Mouse (Mus musculus): ENCODE results near the gene Efnb3. TPM values are rescaled to one million over a fixed set of nuclear protein-coding genes. Genes with fewer than 3 reads are reported as not detected.
A peak's percentile ranks its signal among the peaks of the same experiment; 100 is the strongest.

Gene Efnb3
- polyA plus RNA-seq, 1 experiment from 2014 or later: 114 TPM

GRCm38 (mm10) chr11:69599436-69599835 lies 39.4 kb upstream of the Efnb3 start:
- H3K4me3 ChIP-seq: no peak overlapping the region
- 14% methylated on average over 9 of the region's 9 CpGs for WGBS
- H3K4me1 ChIP-seq: peaks cover 22% of the 10 kb centered on the region
- H3K4me2 ChIP-seq (replicated peaks): no peak overlapping the region
- ATAC-seq (replicated peaks): no peak
- H3K27ac ChIP-seq (replicated peaks): 0 out of 2 replicates have a peak overlapping the region, but pooled peaks have one; percentile 11
- no peaks in the 10 kb centered on the region for H3K9me3 ChIP-seq
- H3K9ac ChIP-seq (replicated peaks): no peak overlapping the region
- H3K27me3 ChIP-seq: no peaks in the 10 kb centered on the region
- no peaks in the 10 kb centered on the region; the same call in 1 of the 2 replicates for H3K36me3 ChIP-seq

GRCm38 (mm10) chr11:69594853-69595252 lies 34.8 kb upstream of the Efnb3 start:
- Histone ChIP-seq H3K9ac (replicated peaks) (no peak overlapping the region), H3K4me3 (no peak overlapping the region), H3K9me3 (no peaks in the 10 kb centered on the region), H3K27ac (replicated peaks) (no peak overlapping the region), H3K4me1 (peaks cover 9% of the 10 kb centered on the region), H3K36me3 (peaks cover 17% of the 10 kb centered on the region), H3K4me2 (replicated peaks) (no peak overlapping the region), H3K27me3 (no peaks in the 10 kb centered on the region)
- no peak for ATAC-seq (replicated peaks)
- WGBS: 96% methylated on average over 6 of the region's 6 CpGs

- no peak overlapping the region for H3K4me3 ChIP-seq
- H3K27me3 ChIP-seq: no peaks in the 10 kb centered on the region
- ATAC-seq (replicated peaks): no peak
- H3K9me3 ChIP-seq: no peaks in the 10 kb centered on the region
- H3K27ac ChIP-seq (replicated peaks): peak overlapping the region; percentile 73
- no peak overlapping the region for H3K4me2 ChIP-seq (replicated peaks)
- H3K4me1 ChIP-seq: peaks cover 5% of the 10 kb centered on the region
- no peak overlapping the region for H3K9ac ChIP-seq (replicated peaks)
- WGBS: 82% methylated on average over 4 of the region's 4 CpGs
- H3K36me3 ChIP-seq: peaks cover 38% of the 10 kb centered on the region
Measured at GRCm38 (mm10) chr11:69592799-69593198, 32.8 kb upstream of the Efnb3 start.

- Histone ChIP-seq H3K9ac (replicated peaks) (no peak overlapping the region), H3K27ac (replicated peaks) (peak overlapping the region; percentile 73), H3K4me3 (no peak overlapping the region), H3K36me3 (peaks cover 45% of the 10 kb centered on the region), H3K4me2 (replicated peaks) (no peak overlapping the region), H3K4me1 (peaks cover 5% of the 10 kb centered on the region), H3K9me3 (no peaks in the 10 kb centered on the region), H3K27me3 (no peaks in the 10 kb centered on the region)
- peak; percentile 82 for ATAC-seq (replicated peaks)
- WGBS: 50% methylated on average over 7 of the region's 7 CpGs
Measured at GRCm38 (mm10) chr11:69591899-69592637, 32.1 kb upstream of the Efnb3 start.

GRCm38 (mm10) chr11:69591424-69591823 lies 31.4 kb upstream of the Efnb3 start:
- H3K4me2 ChIP-seq (replicated peaks): no peak overlapping the region
- H3K4me3 ChIP-seq: no peak overlapping the region
- H3K27me3 ChIP-seq: no peaks in the 10 kb centered on the region
- H3K4me1 ChIP-seq: peaks cover 5% of the 10 kb centered on the region
- H3K9ac ChIP-seq (replicated peaks): no peak overlapping the region
- 80% methylated on average over 3 of the region's 3 CpGs for WGBS
- H3K36me3 ChIP-seq: peaks cover 45% of the 10 kb centered on the region
- H3K9me3 ChIP-seq: no peaks in the 10 kb centered on the region
- no peak for ATAC-seq (replicated peaks)
- H3K27ac ChIP-seq (replicated peaks): peak overlapping the region; percentile 73

GRCm38 (mm10) chr11:69590622-69591021 lies 30.6 kb upstream of the Efnb3 start:
- H3K36me3 ChIP-seq: peaks cover 45% of the 10 kb centered on the region
- no peak overlapping the region for H3K4me3 ChIP-seq
- H3K27me3 ChIP-seq: no peaks in the 10 kb centered on the region
- H3K9ac ChIP-seq (replicated peaks): no peak overlapping the region
- peaks cover 5% of the 10 kb centered on the region for H3K4me1 ChIP-seq
- H3K27ac ChIP-seq (replicated peaks): no peak overlapping the region
- no peaks in the 10 kb centered on the region for H3K9me3 ChIP-seq
- H3K4me2 ChIP-seq (replicated peaks): no peak overlapping the region
- WGBS: 92% methylated on average over 8 of the region's 8 CpGs
- no peak for ATAC-seq (replicated peaks)

GRCm38 (mm10) chr11:69589207-69589834 lies 29.3 kb upstream of the Efnb3 start:
- 94% methylated on average over 22 of the region's 22 CpGs for WGBS
- no peak overlapping the region for H3K27ac ChIP-seq (replicated peaks)
- H3K27me3 ChIP-seq: no peaks in the 10 kb centered on the region
- peaks cover 5% of the 10 kb centered on the region for H3K4me1 ChIP-seq
- H3K4me2 ChIP-seq (replicated peaks): no peak overlapping the region
- H3K4me3 ChIP-seq: no peak overlapping the region
- no peaks in the 10 kb centered on the region for H3K9me3 ChIP-seq
- H3K36me3 ChIP-seq: peaks cover 45% of the 10 kb centered on the region
- no peak for ATAC-seq (replicated peaks)
- no peak overlapping the region for H3K9ac ChIP-seq (replicated peaks)

- no peak overlapping the region for H3K4me2 ChIP-seq (replicated peaks)
- no peaks in the 10 kb centered on the region for H3K9me3 ChIP-seq
- no peaks in the 10 kb centered on the region for H3K27me3 ChIP-seq
- peaks cover 38% of the 10 kb centered on the region for H3K36me3 ChIP-seq
- H3K9ac ChIP-seq (replicated peaks): no peak overlapping the region
- H3K4me1 ChIP-seq: peaks cover 10% of the 10 kb centered on the region
- no peak overlapping the region for H3K27ac ChIP-seq (replicated peaks)
- no peak overlapping the region for H3K4me3 ChIP-seq
- ATAC-seq (replicated peaks): no peak
- WGBS: 85% methylated on average over 7 of the region's 7 CpGs
Measured at GRCm38 (mm10) chr11:69585718-69586325, 25.8 kb upstream of the Efnb3 start.

- no peak for ATAC-seq (replicated peaks)
Measured at GRCm38 (mm10) chr11:69584937-69585336, 24.9 kb upstream of the Efnb3 start.

GRCm38 (mm10) chr11:69584008-69584407 lies 24.0 kb upstream of the Efnb3 start:
- Histone ChIP-seq H3K27ac (replicated peaks) (no peak overlapping the region), H3K4me2 (replicated peaks) (no peak overlapping the region), H3K9me3 (no peaks in the 10 kb centered on the region), H3K4me3 (no peak overlapping the region), H3K4me1 (peaks cover 16% of the 10 kb centered on the region), H3K9ac (replicated peaks) (no peak overlapping the region), H3K27me3 (no peaks in the 10 kb centered on the region), H3K36me3 (peaks cover 20% of the 10 kb centered on the region)
- WGBS: 86% methylated on average over 7 of the region's 7 CpGs
- ATAC-seq (replicated peaks): no peak

More at GRCm38 (mm10) chr11:69584937-69585336, 24.9 kb upstream of the Efnb3 start:
- no peak overlapping the region for H3K27ac ChIP-seq (replicated peaks)
- H3K9ac ChIP-seq (replicated peaks): no peak overlapping the region
- no peaks in the 10 kb centered on the region for H3K27me3 ChIP-seq
- H3K4me1 ChIP-seq: peaks cover 11% of the 10 kb centered on the region
- 89% methylated on average over 13 of the region's 13 CpGs for WGBS
- H3K4me2 ChIP-seq (replicated peaks): no peak overlapping the region
- H3K36me3 ChIP-seq: peaks cover 29% of the 10 kb centered on the region
- no peaks in the 10 kb centered on the region for H3K9me3 ChIP-seq
- H3K4me3 ChIP-seq: no peak overlapping the region

- H3K9ac ChIP-seq (replicated peaks): peak overlapping the region; percentile 61; the same call in 1 of the 2 replicates
- peaks cover 32% of the 10 kb centered on the region for H3K4me1 ChIP-seq
- 64% methylated on average over 9 of the region's 9 CpGs for WGBS
- peak overlapping the region; percentile 70 for H3K4me2 ChIP-seq (replicated peaks)
- no peak for ATAC-seq (replicated peaks)
- peak overlapping the region; percentile 75 for H3K4me3 ChIP-seq
- H3K27me3 ChIP-seq: no peaks in the 10 kb centered on the region
- H3K9me3 ChIP-seq: no peaks in the 10 kb centered on the region
- H3K27ac ChIP-seq (replicated peaks): no peak overlapping the region
- peaks cover 3% of the 10 kb centered on the region for H3K36me3 ChIP-seq
Measured at GRCm38 (mm10) chr11:69582230-69582805, 22.3 kb upstream of the Efnb3 start.

- no peak for ATAC-seq (replicated peaks)
Measured at GRCm38 (mm10) chr11:69581814-69582213, 21.8 kb upstream of the Efnb3 start.

More at GRCm38 (mm10) chr11:69581814-69582213, 21.8 kb upstream of the Efnb3 start:
- H3K4me1 ChIP-seq: peaks cover 37% of the 10 kb centered on the region
- H3K36me3 ChIP-seq: no peaks in the 10 kb centered on the region
- H3K27me3 ChIP-seq: no peaks in the 10 kb centered on the region
- no peaks in the 10 kb centered on the region for H3K9me3 ChIP-seq
- WGBS: under 1% methylated on average over 8 of the region's 8 CpGs
- peak overlapping the region; percentile 61 for H3K9ac ChIP-seq (replicated peaks)
- H3K4me3 ChIP-seq: peak overlapping the region; percentile 75
- peak overlapping the region; percentile 96 for H3K27ac ChIP-seq (replicated peaks)
- H3K4me2 ChIP-seq (replicated peaks): peak overlapping the region; percentile 70
